Mouse (Mus musculus) limb, embryonic 14.5 days (tissue): Measurements from ENCODE around the gene Pitpnb. TPM values are rescaled to one million over a fixed set of nuclear protein-coding genes. Genes with fewer than 3 reads are reported as not detected.

ENCODE experiments used
- ATAC-seq: fragments of 200-750 bp; cut with Nextera tagmentation; 2 replicates; pipeline ENCODE4 v1.8.0; 2017; ENCODE audit warnings: low read depth, moderate number of reproducible peaks, moderate TSS enrichment; ENCODE audit not compliant: low FRiP score
- DNase-seq: peaks from one replicate; pipeline ENCODE4 v3.0.0-alpha.2; 2015; ENCODE audit warnings: low spot score
- H3K27ac ChIP-seq: fragments of 300-500 bp; sonication (generic); replicated peaks from 2 replicates; pipeline ENCODE4 v1.5.1; 2014; ENCODE audit warnings: low read depth, mild to moderate bottlenecking, low read length, moderate library complexity, mixed read lengths
- H3K27me3 ChIP-seq: fragments of 300-500 bp; sonication (generic); 2 replicates; pipeline ENCODE4 v1.6.1; 2014; ENCODE audit warnings: low read length, mixed read lengths; ENCODE audit not compliant: control insufficient read depth, insufficient read depth
- H3K36me3 ChIP-seq: fragments of 300-500 bp; sonication (generic); 2 replicates; pipeline ENCODE4 v1.6.1; 2014; ENCODE audit warnings: mild to moderate bottlenecking, low read length, moderate library complexity, mixed read lengths; ENCODE audit not compliant: control insufficient read depth, insufficient read depth
- H3K4me1 ChIP-seq: fragments of 300-500 bp; sonication (generic); 2 replicates; pipeline ENCODE4 v1.6.1; 2014; ENCODE audit warnings: antibody characterized with exemption, low read length, mixed read lengths; ENCODE audit not compliant: control insufficient read depth, insufficient read depth
- H3K4me2 ChIP-seq: fragments of 300-500 bp; sonication (generic); replicated peaks from 2 replicates; pipeline ENCODE4 v1.6.1; 2014; ENCODE audit warnings: low read depth, mild to moderate bottlenecking, low read length, moderate library complexity; ENCODE audit not compliant: severe bottlenecking
- H3K4me3 ChIP-seq: fragments of 300-500 bp; sonication (generic); replicated peaks from 2 replicates; pipeline ENCODE4 v1.5.1; 2014; ENCODE audit warnings: low read length
- H3K9ac ChIP-seq: fragments of 300-500 bp; sonication (generic); 2 replicates; pipeline ENCODE4 v1.6.1; 2014; ENCODE audit warnings: mild to moderate bottlenecking, low read depth, low read length, moderate library complexity; ENCODE audit not compliant: severe bottlenecking
- H3K9me3 ChIP-seq: fragments of 300-500 bp; sonication (generic); 2 replicates; pipeline ENCODE4 v1.6.1; 2016; ENCODE audit warnings: low read length; ENCODE audit not compliant: control insufficient read depth
- POLR2A ChIP-seq: fragments of 200-500 bp; IDR thresholded peaks from 2 replicates; pipeline ENCODE4 v1.8.0; 2012; ENCODE audit warnings: inconsistent platforms, mild to moderate bottlenecking, moderate library complexity, borderline replicate concordance; ENCODE audit not compliant: insufficient read depth, insufficient read length; ENCODE audit errors: extremely low read depth
- WGBS: fragments of 180-500 bp; shearing (Covaris S2); extraction: QIAGEN DNeasy Blood & Tissue Kit; methylation state at CpG from one replicate; pipeline ENCODE4 v1.1.7; 2014; 5-methylcytosine and 5-hydroxymethylcytosine counted together
- polyA plus RNA-seq, 2 experiments: library from polyadenylated mRNA; depleted of rRNA in 1 of 2; stranded (reverse) in 1 of 2; unstranded in 1 of 2; fragments of >200 nt; fragmentation: Nextera tagmentation in 1 of 2; extraction: Ambion mirVana in 1 of 2; gene quantifications; 2 replicates each; pipeline versions ENCODE4 v1.2.1 to v1.2.3; 2012 to 2014

Gene Pitpnb
- polyA plus RNA-seq, 2 experiments: 89.6 to 103 TPM

DNA sequence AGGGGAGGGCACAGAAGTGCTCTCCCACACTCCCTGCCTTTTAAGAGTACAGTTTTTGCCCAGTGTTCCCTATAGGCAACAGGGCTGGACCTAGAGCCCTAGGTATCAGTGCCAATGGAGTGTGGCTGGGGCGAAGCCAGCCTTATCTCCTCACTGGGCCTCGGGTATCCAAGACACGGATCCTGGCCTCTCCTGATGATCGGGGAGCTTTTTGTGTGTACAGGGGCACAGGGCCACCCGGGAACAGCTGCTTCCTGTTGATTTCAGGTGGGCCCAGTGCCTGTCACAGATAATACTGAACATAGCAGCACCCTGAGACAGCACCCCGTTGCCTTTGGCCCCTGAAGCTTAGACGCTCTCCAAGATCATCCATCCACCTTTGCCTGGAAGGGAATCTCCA, 105.7 kb downstream of the Pitpnb start:
- no peak overlapping the region for H3K9ac ChIP-seq
- H3K4me1 ChIP-seq: peaks cover 42% of the 10 kb centered on the region
- no peak overlapping the region for H3K4me3 ChIP-seq

DNA sequence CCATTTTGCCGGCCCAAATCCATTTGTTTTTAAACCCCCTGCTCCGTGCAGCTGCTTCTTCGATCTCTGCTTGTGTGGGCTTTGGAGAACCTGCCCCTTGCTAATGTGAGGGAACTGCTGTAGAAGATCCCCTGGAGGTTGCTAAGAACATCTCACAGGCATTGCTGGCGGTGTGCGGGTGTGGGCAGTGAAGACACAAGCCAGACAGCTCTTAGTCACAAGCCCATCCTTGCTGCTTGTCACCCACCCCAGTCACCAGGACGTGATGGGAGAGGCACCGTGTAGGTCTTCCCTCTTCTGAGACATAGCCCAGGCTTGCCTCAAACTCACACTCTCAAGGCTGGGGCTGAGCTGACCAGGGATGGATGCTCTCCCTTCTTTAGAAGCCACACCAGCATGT, 106.6 kb downstream of the Pitpnb start:
- Histone ChIP-seq H3K27ac (no peak overlapping the region), H3K36me3 (peaks cover 13% of the 10 kb centered on the region; the same call in 1 of the 2 replicates), H3K9ac (no peak overlapping the region), H3K4me3 (no peak overlapping the region), H3K4me2 (no peak overlapping the region), H3K4me1 (peaks cover 34% of the 10 kb centered on the region), H3K9me3 (no peaks in the 10 kb centered on the region), H3K27me3 (no peaks in the 10 kb centered on the region)
- no peak for ATAC-seq
- DNase-seq: no peak
- 60% methylated on average over 7 of the region's 7 CpGs for WGBS
- TF ChIP-seq POLR2A: no peak

More for the DNA sequence above, 105.7 kb downstream of the Pitpnb start:
- peaks cover 13% of the 10 kb centered on the region; the same call in 1 of the 2 replicates for H3K36me3 ChIP-seq
- DNase-seq (no peak), ATAC-seq (no peak)
- H3K27me3 ChIP-seq: no peaks in the 10 kb centered on the region
- 84% methylated on average over 7 of the region's 7 CpGs for WGBS
- TF ChIP-seq POLR2A: no peak
- no peak overlapping the region for H3K4me2 ChIP-seq
- H3K9me3 ChIP-seq: no peaks in the 10 kb centered on the region
- H3K27ac ChIP-seq: no peak overlapping the region

Other genes starting within 250 kb of the Pitpnb start
- 11.4 and 16.0 TPM in 2 replicates for gene Mn1, start 86.6 kb downstream of the Pitpnb start, polyA plus RNA-seq (2012; rRNA removed)
- 18.2 and 21.0 TPM in 2 replicates for gene Mn1, start 86.6 kb downstream of the Pitpnb start, polyA plus RNA-seq (2014; fragmentation: Nextera tagmentation; extraction: Ambion mirVana)